Mouse (Mus musculus) mature B cell (primary cell): ENCODE data around the gene Cblb.

Source experiments
- in situ Hi-C: fragments of 300-500 bp; cut with MboI; formaldehyde crosslinking; loops from 2 replicates; pipeline ENCODE4 v1.14.3; 2019

Cblb gene

GRCm38 (mm10) chr16:52071766-52072209 lies 40.8 kb downstream of the Cblb start:
- in situ Hi-C loops = no loop called here

DNA sequence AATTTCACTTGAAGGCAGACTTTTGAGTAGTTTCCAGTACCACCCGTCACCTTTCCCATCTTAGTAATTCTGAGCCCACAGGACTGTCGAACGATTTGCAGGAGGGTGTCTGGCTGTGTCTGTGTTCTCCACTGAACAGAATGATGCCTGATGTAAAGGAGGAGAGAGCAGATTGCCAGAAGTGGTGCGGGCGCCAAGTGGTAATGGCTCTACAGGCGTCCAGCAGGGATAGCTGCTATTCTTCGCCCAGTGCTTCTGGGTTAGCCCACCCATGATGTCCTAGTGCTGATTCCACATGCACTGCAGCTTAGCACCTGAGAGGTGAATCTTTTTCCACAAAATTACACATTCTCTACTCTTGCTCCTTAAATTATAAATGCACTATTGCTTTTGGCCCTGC lies 45.6 kb downstream of the Cblb start:
- in situ Hi-C loops = no loop called here

GRCm38 (mm10) chr16:52077901-52078300 lies 46.9 kb downstream of the Cblb start:
- in situ Hi-C loops = no loop called here

- in situ Hi-C loops = no loop called here
Observed at GRCm38 (mm10) chr16:52078758-52079474, 47.9 kb downstream of the Cblb start.

DNA sequence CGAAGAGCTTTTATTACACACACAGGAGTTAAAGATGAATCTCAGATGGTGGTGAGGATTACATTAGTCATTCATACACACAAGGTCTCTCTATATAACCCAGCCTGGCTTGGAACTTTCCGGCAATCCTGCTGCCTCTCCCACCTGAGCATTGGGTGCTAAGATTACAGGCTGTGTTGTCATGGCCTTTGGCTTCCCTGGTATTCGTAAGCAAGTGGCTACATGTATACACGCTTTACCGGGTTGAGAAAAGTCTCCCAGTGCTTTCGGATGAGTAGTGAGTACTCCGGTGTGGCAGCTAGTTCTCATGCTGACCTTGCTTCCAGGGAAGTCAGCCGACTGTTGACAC lies 48.4 kb downstream of the Cblb start:
- in situ Hi-C loops = no loop called here

DNA sequence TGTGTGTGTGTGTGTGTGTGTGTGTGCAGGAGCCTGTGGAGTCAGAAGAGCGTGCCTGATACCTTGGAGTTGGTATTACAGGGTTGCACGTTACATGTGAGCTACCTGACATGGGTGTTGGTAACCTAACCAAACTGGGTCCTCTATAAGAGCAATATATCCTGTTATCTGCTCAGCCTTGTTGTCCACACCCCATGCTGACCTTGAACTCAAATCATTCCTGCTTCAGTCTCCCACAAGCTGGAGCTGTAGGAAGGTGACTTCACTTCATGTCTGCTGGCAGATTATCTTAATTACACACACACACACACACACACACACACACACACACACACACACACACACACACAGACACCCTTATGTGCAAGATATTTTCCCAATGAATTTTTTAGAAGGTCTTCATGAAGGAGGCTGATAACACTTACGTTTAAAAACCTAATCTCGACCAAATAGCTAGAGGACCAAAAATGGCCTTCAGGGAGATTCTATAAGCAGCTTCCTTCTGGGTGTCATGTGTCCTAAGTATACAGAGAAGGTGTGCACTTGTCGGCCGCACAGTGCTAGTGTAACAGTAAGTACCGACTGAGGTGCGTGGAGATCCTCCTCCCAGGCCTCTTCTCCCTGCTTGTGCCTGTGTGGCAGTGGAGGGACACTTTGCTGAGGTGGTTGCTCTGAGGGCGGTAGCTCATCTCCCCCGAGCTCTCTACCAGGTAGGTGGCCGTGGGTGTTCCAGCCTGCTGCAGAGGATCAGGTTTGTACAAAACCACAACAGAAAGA lies 49.8 kb downstream of the Cblb start:
- in situ Hi-C loops = no loop called here

GRCm38 (mm10) chr16:52081756-52082155 lies 50.7 kb downstream of the Cblb start:
- in situ Hi-C loops = no loop called here

- in situ Hi-C loops = no loop called here
Observed at GRCm38 (mm10) chr16:52086793-52087450, 55.9 kb downstream of the Cblb start.

GRCm38 (mm10) chr16:52089354-52089753 lies 58.3 kb downstream of the Cblb start:
- in situ Hi-C loops = no loop called here

DNA sequence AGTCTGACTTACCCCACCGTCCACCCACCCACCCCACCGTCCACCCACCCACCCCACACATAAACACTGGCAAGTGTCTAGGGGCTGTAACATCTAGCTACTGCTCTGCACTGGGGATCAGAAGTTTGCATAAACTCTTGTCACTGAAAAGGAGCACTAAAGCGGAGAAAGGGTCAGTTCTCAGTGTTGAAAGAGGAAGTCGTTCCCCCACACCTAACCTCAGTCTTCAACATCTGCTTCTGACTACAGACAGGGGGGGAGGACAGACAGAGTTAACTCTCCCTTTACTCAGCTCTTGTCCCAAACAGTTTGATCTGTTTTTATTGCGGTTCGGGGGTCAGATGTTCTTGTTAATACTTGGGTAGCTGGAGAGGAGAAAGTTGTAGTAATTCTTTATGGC lies 59.9 kb downstream of the Cblb start:
- in situ Hi-C loops = no loop called here

DNA sequence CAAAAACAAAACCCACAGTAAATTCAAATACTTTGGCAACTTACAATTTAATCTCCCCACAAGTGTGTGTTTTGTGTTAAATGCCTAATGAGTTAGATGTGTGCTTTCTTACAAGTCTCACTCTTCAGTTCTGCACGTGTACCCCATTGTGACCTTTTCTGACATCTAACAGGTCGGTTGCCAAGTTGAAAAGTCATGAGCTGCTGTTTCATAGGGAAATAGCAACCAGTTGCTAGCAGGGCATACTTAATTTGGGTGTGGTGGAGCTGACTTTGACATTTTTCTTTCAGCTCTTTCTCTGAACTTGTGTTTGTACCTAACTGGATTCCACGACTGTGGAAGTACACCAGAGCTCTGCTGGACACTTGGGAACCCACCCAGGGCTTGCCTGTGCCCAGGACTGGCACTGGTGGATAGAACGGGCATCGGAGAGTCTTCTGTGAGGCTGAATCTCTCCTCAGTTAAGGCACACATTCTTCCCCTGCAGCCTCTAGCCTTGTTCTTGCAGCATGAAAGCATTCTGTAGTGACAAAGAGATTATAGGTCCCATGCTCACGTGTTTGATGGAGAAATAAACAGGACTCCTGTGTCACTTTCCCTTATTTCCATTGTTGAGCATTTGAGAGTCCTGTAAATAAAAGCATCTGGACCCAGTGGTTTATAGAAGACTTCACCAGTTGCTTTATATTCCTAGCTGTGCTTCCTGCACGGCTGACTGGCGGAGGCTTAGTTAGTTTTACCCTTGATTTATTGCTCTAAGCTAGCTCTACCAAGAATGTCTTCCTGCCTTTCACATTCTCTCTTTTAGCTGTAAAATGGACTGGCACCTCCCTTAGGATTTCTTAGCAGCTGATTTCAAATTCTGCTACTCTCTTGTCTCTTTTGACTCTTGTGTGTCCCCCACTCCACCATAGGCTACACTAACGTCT lies 62.6 kb downstream of the Cblb start:
- in situ Hi-C loops = no loop called here

GRCm38 (mm10) chr16:52094735-52095459 lies 63.9 kb downstream of the Cblb start:
- in situ Hi-C loops = no loop called here

DNA sequence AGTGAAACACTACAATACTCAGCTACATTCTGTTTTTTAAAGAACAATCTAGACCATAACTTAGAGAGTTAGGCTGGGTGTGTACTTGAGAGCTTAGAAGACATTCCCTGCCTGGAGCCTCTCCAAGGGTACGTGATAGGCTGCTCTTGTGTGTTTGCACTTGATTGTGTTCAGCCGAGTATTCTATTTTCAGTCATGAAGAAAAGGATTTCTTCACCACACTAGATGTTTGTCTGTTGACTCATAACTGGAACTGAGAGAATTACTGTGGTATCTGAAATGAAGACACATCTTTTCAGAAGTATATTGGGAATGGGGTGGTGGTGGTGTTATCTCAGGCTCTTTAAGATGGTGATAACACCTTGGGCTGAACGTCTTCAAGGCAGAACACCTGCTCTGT lies 64.6 kb downstream of the Cblb start:
- in situ Hi-C loops = no loop called here

DNA sequence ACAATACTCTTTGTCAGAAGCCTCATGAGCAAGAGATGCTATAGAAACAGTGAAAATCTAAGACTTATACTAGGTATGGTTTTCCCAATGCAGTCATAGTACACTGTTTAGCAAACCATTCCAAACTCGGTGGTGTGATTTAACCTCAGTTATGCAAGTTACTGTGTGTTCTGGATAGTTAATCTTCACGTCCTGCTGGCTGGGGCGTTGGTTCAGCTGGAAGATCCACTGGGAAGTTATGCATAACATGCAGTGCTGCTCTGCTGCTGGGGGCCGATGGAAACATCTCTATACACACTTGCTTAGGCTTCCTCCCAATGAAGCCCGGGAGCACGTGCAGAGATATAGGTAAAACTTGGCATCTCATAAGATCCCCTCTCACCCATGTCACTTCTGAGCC lies 69.4 kb downstream of the Cblb start:
- in situ Hi-C loops = no loop called here

GRCm38 (mm10) chr16:52104608-52105007 lies 73.6 kb downstream of the Cblb start:
- in situ Hi-C loops = no loop called here

DNA sequence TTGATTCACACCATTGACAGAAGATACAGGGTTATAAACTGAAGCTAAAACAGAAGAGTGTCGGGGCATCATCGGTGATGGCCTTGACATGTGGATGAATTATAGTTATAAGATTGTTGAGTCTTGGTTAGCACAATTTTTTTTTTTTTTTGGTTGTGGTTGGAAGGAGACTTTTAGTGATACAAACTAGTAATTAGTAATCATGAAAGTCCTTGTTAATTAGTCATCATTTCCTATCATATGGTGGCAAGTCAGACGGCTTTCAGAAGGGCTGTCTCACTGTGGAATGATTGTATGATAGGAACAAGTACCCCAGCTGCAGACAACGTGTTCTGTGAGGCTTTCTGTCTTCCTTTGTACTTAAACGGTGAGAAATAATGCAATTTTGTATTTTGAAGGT lies 76.8 kb downstream of the Cblb start:
- in situ Hi-C loops = no loop called here

- in situ Hi-C loops = no loop called here
Observed at GRCm38 (mm10) chr16:52114473-52114872, 83.4 kb downstream of the Cblb start.

GRCm38 (mm10) chr16:52119003-52119402 lies 88.0 kb downstream of the Cblb start:
- in situ Hi-C loops = no loop called here

DNA sequence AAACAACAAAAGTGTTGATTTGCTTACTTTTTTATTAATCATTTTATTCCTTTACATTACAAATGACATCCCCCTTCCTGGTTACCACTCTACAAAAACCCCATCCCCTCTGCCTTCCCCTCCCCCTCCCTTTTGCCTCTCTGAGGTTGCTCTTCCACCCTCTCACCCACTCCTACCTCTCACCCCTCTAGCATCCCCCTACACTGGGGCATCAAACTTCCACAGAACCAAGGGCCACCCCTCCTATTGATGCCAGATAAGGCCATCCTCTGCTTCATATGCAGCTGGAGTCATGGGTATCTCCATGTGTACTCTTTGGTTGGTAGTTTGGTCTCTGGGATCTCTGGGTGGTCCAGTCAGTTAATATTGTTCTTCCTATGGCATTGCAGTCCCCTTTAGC lies 93.9 kb downstream of the Cblb start:
- in situ Hi-C loops = no loop called here

DNA sequence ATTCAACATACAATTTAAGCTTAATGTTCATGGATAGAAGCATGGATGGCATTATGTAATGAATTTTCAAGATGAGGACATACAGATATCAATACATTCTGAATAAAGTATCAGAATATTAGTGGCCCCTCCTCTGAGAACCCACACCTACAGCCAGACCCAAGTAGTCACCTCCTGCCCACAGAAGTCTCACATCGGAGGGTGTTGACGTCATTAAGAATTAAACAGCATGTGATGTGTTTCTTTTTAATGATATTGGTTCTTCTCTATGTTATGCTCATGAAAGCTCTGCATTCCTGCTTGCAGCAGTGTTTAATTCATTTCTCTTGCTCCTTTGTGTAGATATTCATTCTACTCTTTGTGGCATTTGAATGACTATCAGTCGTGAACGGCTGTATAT lies 94.9 kb downstream of the Cblb start:
- in situ Hi-C loops = no loop called here

GRCm38 (mm10) chr16:52129357-52129905 lies 98.4 kb downstream of the Cblb start:
- in situ Hi-C loops = no loop called here
